Mouse (Mus musculus) embryonic facial prominence, embryonic 10.5 days (tissue): ENCODE measurements around the gene Sostdc1. TPM values are rescaled to one million over a fixed set of nuclear protein-coding genes. Genes with fewer than 3 reads are reported as not detected.

Source experiments
- DNase-seq: peaks from one replicate; pipeline ENCODE4 v3.0.0-alpha.2; 2017; ENCODE audit warnings: low spot score
- H3K27ac ChIP-seq: fragments of 300-500 bp; sonication (generic); replicated peaks from 2 replicates; pipeline ENCODE4 v1.5.1; 2016; ENCODE audit warnings: mild to moderate bottlenecking
- H3K27me3 ChIP-seq: fragments of 300-500 bp; sonication (generic); replicated peaks from 2 replicates; pipeline ENCODE4 v1.6.1; 2016; ENCODE audit warnings: low read depth, mild to moderate bottlenecking; ENCODE audit not compliant: poor library complexity, severe bottlenecking
- H3K36me3 ChIP-seq: fragments of 300-500 bp; sonication (generic); replicated peaks from 2 replicates; pipeline ENCODE4 v1.6.1; 2016; ENCODE audit warnings: mild to moderate bottlenecking, moderate library complexity
- H3K4me1 ChIP-seq: fragments of 300-500 bp; sonication (generic); 2 replicates; pipeline ENCODE4 v1.6.1; 2016
- H3K4me3 ChIP-seq: fragments of 300-500 bp; sonication (generic); 2 replicates; pipeline ENCODE4 v1.5.1; 2016; ENCODE audit warnings: mild to moderate bottlenecking, moderate library complexity
- H3K9me3 ChIP-seq: fragments of 300-500 bp; sonication (generic); 2 replicates; pipeline ENCODE4 v1.6.1; 2016; ENCODE audit warnings: mild to moderate bottlenecking
- WGBS: fragments of 180-500 bp; shearing (Covaris S2); methylation state at CpG from one replicate; pipeline ENCODE4 v1.1.7; 2016; 5-methylcytosine and 5-hydroxymethylcytosine counted together
- polyA plus RNA-seq: library from polyadenylated mRNA; unstranded; fragments of >200 nt; fragmentation: Nextera tagmentation; extraction: Ambion mirVana; gene quantifications from 2 replicates; pipeline ENCODE4 v1.2.1, GENCODE M21; 2016

Gene Sostdc1
- 21.9 and 23.7 TPM in 2 replicates for polyA plus RNA-seq

GRCm38 (mm10) chr12:36313916-36314315, at the start of gene Sostdc1:
Sostdc1 (plus strand) TSS chr12:36314139.
- Histone ChIP-seq H3K27me3 (no peaks in the 10 kb centered on the region; the same call in 1 of the 2 replicates), H3K27ac (peak within 1 kb of the TSS; percentile 68), H3K36me3 (no peaks in the 10 kb centered on the region), H3K9me3 (no peaks in the 10 kb centered on the region), H3K4me1 (peaks cover 46% of the 10 kb centered on the region), H3K4me3 (peak within 1 kb of the TSS; percentile 48)
- DNase-seq = peak; percentile 54
- 6% methylated on average over 7 of the region's 7 CpGs for WGBS

GRCm38 (mm10) chr12:36267670-36268246, 46.2 kb upstream of the Sostdc1 start:
- no peak for DNase-seq
- Histone ChIP-seq H3K27ac (no peak overlapping the region), H3K4me3 (no peak overlapping the region), H3K36me3 (no peaks in the 10 kb centered on the region), H3K4me1 (no peaks in the 10 kb centered on the region), H3K9me3 (no peaks in the 10 kb centered on the region), H3K27me3 (no peaks in the 10 kb centered on the region)
- WGBS = 84% methylated on average over 8 of the region's 8 CpGs

GRCm38 (mm10) chr12:36274823-36275222, 39.1 kb upstream of the Sostdc1 start:
- no peaks in the 10 kb centered on the region for H3K27me3 ChIP-seq
- H3K9me3 ChIP-seq = no peaks in the 10 kb centered on the region
- no peak overlapping the region for H3K4me3 ChIP-seq
- H3K27ac ChIP-seq = no peak overlapping the region
- DNase-seq = no peak
- H3K4me1 ChIP-seq = no peaks in the 10 kb centered on the region
- 85% methylated on average over 3 of the region's 3 CpGs for WGBS
- H3K36me3 ChIP-seq = no peaks in the 10 kb centered on the region

- no peak overlapping the region for H3K27ac ChIP-seq
- H3K36me3 ChIP-seq = no peaks in the 10 kb centered on the region
- 91% methylated on average over 8 of the region's 8 CpGs for WGBS
- H3K4me3 ChIP-seq = no peak overlapping the region
- no peaks in the 10 kb centered on the region for H3K4me1 ChIP-seq
- no peaks in the 10 kb centered on the region for H3K27me3 ChIP-seq
- DNase-seq = no peak
- H3K9me3 ChIP-seq = no peaks in the 10 kb centered on the region
These were observed 24.3 kb upstream of the Sostdc1 start for GRCm38 (mm10) chr12:36289634-36290033.

GRCm38 (mm10) chr12:36290465-36290864, 23.5 kb upstream of the Sostdc1 start:
- DNase-seq = no peak
- H3K4me1 ChIP-seq = no peaks in the 10 kb centered on the region
- WGBS = 84% methylated on average over 4 of the region's 4 CpGs
- H3K27ac ChIP-seq = no peak overlapping the region
- H3K9me3 ChIP-seq = no peaks in the 10 kb centered on the region
- no peaks in the 10 kb centered on the region for H3K27me3 ChIP-seq
- H3K36me3 ChIP-seq = no peaks in the 10 kb centered on the region
- no peak overlapping the region for H3K4me3 ChIP-seq

GRCm38 (mm10) chr12:36291346-36291745, 22.6 kb upstream of the Sostdc1 start:
- Histone ChIP-seq H3K36me3 (no peaks in the 10 kb centered on the region), H3K4me1 (no peaks in the 10 kb centered on the region), H3K4me3 (no peak overlapping the region), H3K27ac (no peak overlapping the region), H3K27me3 (no peaks in the 10 kb centered on the region), H3K9me3 (no peaks in the 10 kb centered on the region)
- no peak for DNase-seq
- WGBS = 76% methylated on average over 6 of the region's 6 CpGs

GRCm38 (mm10) chr12:36302326-36302725, 11.6 kb upstream of the Sostdc1 start:
- 84% methylated on average over 12 of the region's 12 CpGs for WGBS
- no peaks in the 10 kb centered on the region for H3K9me3 ChIP-seq

GRCm38 (mm10) chr12:36302905-36303642, 10.9 kb upstream of the Sostdc1 start:
- Histone ChIP-seq H3K36me3 (no peaks in the 10 kb centered on the region), H3K9me3 (no peaks in the 10 kb centered on the region), H3K4me3 (no peak overlapping the region), H3K27ac (no peak overlapping the region), H3K27me3 (no peaks in the 10 kb centered on the region), H3K4me1 (no peaks in the 10 kb centered on the region)
- 81% methylated on average over 8 of the region's 8 CpGs for whole genome bisulfite sequencing
- DNase-seq = no peak

More at GRCm38 (mm10) chr12:36302326-36302725, 11.6 kb upstream of the Sostdc1 start:
- no peak for DNase-seq
- no peak overlapping the region for H3K4me3 ChIP-seq
- H3K27ac ChIP-seq = no peak overlapping the region
- no peaks in the 10 kb centered on the region for H3K27me3 ChIP-seq
- no peaks in the 10 kb centered on the region for H3K36me3 ChIP-seq
- H3K4me1 ChIP-seq = no peaks in the 10 kb centered on the region

- no peak for DNase-seq
- Histone ChIP-seq H3K27me3 (no peaks in the 10 kb centered on the region), H3K36me3 (no peaks in the 10 kb centered on the region), H3K4me1 (peaks cover 14% of the 10 kb centered on the region), H3K27ac (no peak overlapping the region), H3K9me3 (no peaks in the 10 kb centered on the region), H3K4me3 (no peak overlapping the region)
- WGBS = 85% methylated on average over 6 of the region's 6 CpGs
These were observed 5.1 kb upstream of the Sostdc1 start for GRCm38 (mm10) chr12:36308737-36309420.

- DNase-seq = no peak
- H3K36me3 ChIP-seq = no peaks in the 10 kb centered on the region
- 30% methylated on average over 2 of the region's 2 CpGs for WGBS
- H3K4me3 ChIP-seq = no peak overlapping the region
- no peak overlapping the region for H3K27ac ChIP-seq
- H3K27me3 ChIP-seq = no peaks in the 10 kb centered on the region; the same call in 1 of the 2 replicates
- no peaks in the 10 kb centered on the region for H3K9me3 ChIP-seq
- peaks cover 46% of the 10 kb centered on the region for H3K4me1 ChIP-seq
These were observed 924 bp upstream of the Sostdc1 start for GRCm38 (mm10) chr12:36313015-36313414.

GRCm38 (mm10) chr12:36314446-36314845, 507 bp downstream of the Sostdc1 start:
- H3K4me1 ChIP-seq = peaks cover 46% of the 10 kb centered on the region
- no peaks in the 10 kb centered on the region for H3K36me3 ChIP-seq
- no peaks in the 10 kb centered on the region for H3K9me3 ChIP-seq
- WGBS = 58% methylated on average over 7 of the region's 7 CpGs
- no peak for DNase-seq
- peak overlapping the region; percentile 48 for H3K4me3 ChIP-seq
- H3K27me3 ChIP-seq = no peaks in the 10 kb centered on the region; the same call in 1 of the 2 replicates
- peak overlapping the region; percentile 68 for H3K27ac ChIP-seq

- no peaks in the 10 kb centered on the region for H3K9me3 ChIP-seq
- DNase-seq = no peak
- H3K27ac ChIP-seq = 0 out of 2 replicates have a peak overlapping the region, but pooled peaks have one; percentile 1
- peak overlapping the region; percentile 48 for H3K4me3 ChIP-seq
- no peaks in the 10 kb centered on the region for H3K36me3 ChIP-seq
- WGBS = 70% methylated on average over 3 of the region's 3 CpGs
- H3K27me3 ChIP-seq = no peaks in the 10 kb centered on the region; the same call in 1 of the 2 replicates
- H3K4me1 ChIP-seq = peaks cover 46% of the 10 kb centered on the region
These were observed 1.6 kb downstream of the Sostdc1 start for GRCm38 (mm10) chr12:36315527-36315926.
